Mouse (Mus musculus) intestine, embryonic 15.5 days (tissue): ENCODE data around the gene Sec61a2. TPM values are rescaled to one million over a fixed set of nuclear protein-coding genes. Genes with fewer than 3 reads are reported as not detected.

ENCODE experiments used
- ATAC-seq: fragments of 200-750 bp; cut with Nextera tagmentation; 2 replicates; pipeline ENCODE4 v1.8.0; 2017; ENCODE audit warnings: moderate TSS enrichment, moderate library complexity
- H3K27ac ChIP-seq: fragments of 300-500 bp; sonication (generic); 2 replicates; pipeline ENCODE4 v1.5.1; 2015; ENCODE audit warnings: mild to moderate bottlenecking, inconsistent platforms
- H3K27me3 ChIP-seq: fragments of 300-500 bp; sonication (generic); replicated peaks from 2 replicates; pipeline ENCODE4 v1.6.1; 2015; ENCODE audit warnings: inconsistent platforms
- H3K36me3 ChIP-seq: fragments of 300-500 bp; sonication (generic); 2 replicates; pipeline ENCODE4 v1.6.1; 2015; ENCODE audit warnings: inconsistent platforms
- H3K4me1 ChIP-seq: fragments of 300-500 bp; sonication (generic); replicated peaks from 2 replicates; pipeline ENCODE4 v1.6.1; 2015; ENCODE audit warnings: inconsistent platforms
- H3K4me2 ChIP-seq: fragments of 300-500 bp; sonication (generic); replicated peaks from 2 replicates; pipeline ENCODE4 v1.6.1; 2015; ENCODE audit warnings: mild to moderate bottlenecking, inconsistent platforms
- H3K4me3 ChIP-seq: fragments of 300-500 bp; sonication (generic); replicated peaks from 2 replicates; pipeline ENCODE4 v1.5.1; 2015; ENCODE audit warnings: inconsistent platforms
- H3K9ac ChIP-seq: fragments of 300-500 bp; sonication (generic); 2 replicates; pipeline ENCODE4 v1.6.1; 2015; ENCODE audit warnings: inconsistent platforms
- H3K9me3 ChIP-seq: fragments of 300-500 bp; sonication (generic); 2 replicates; pipeline ENCODE4 v1.6.1; 2016; ENCODE audit warnings: inconsistent platforms
- WGBS: fragments of 180-500 bp; shearing (Covaris S2); methylation state at CpG from one replicate; pipeline ENCODE4 v1.1.7; 2015; 5-methylcytosine and 5-hydroxymethylcytosine counted together
- polyA plus RNA-seq: library from polyadenylated mRNA; unstranded; fragments of >200 nt; fragmentation: Nextera tagmentation; extraction: Ambion mirVana; gene quantifications from 2 replicates; pipeline ENCODE4 v1.2.1, GENCODE M21; 2015

The Sec61a2 gene
- 62.3 and 64.8 TPM in 2 replicates for polyA plus RNA-seq

- H3K9ac ChIP-seq: peak within 1 kb of the TSS; percentile 97
- H3K4me3 ChIP-seq: peak within 1 kb of the TSS; percentile 97
- ATAC-seq: peak; percentile 99
- no peaks in the 10 kb centered on the region for H3K27me3 ChIP-seq
- under 1% methylated on average over 62 of the region's 62 CpGs for WGBS
- peak within 1 kb of the TSS; percentile 87 for H3K27ac ChIP-seq
- H3K4me2 ChIP-seq: peak within 1 kb of the TSS; percentile 64
- H3K4me1 ChIP-seq: no peaks in the 10 kb centered on the region
- H3K9me3 ChIP-seq: no peaks in the 10 kb centered on the region
- H3K36me3 ChIP-seq: peaks cover 13% of the 10 kb centered on the region; the same call in 1 of the 2 replicates
These were observed at the start of gene Sec61a2 for GRCm38 (mm10) chr2:5894843-5895570. Gene Sec61a2 (minus strand): TSS chr2:5895432.

- Histone ChIP-seq H3K9me3 (no peaks in the 10 kb centered on the region), H3K27me3 (no peaks in the 10 kb centered on the region), H3K9ac (0 out of 2 replicates have a peak overlapping the region, but pooled peaks have one; percentile 70), H3K4me3 (peak overlapping the region; percentile 59), H3K27ac (no peak overlapping the region), H3K36me3 (no peaks in the 10 kb centered on the region), H3K4me1 (no peaks in the 10 kb centered on the region), H3K4me2 (peak overlapping the region; percentile 96)
- ATAC-seq: no peak
- 28% methylated on average over 4 of the region's 4 CpGs for WGBS
These were observed 47.8 kb upstream of the Sec61a2 start for GRCm38 (mm10) chr2:5943071-5943470.

DNA sequence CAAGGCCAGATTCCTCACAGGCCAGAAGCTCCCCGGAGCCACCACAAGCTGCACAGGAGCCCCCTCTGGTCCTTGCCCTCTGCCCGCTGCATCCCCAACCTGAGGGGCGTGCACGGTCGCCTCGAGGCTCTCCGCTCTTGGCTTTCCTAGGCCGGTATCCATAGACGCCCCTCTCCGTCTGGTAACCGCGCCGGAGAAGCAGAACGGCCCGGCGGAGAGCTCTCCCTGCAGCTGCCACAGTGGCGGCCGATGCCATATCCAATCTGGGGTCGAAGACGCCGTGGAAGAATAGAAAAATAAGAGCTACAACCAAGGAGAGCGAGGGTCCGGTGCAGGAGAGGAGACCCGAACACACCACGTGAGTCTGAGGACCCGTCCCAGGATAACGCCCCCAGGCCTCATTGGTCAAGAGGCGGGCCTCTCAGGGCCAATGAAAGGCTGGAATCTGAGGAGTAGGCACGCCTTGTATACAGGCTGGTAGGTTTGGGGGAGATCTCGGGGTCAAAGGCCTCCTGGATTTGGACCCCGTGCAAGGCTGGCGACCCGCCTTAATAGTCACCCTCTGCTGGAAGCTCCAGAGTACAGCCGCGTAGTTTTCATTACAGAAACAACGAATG lies 47.3 kb upstream of the Sec61a2 start, which contains the start of gene Dhtkd1:
TSS of gene Dhtkd1 (minus strand) at position 377 of the 617 bp plus-strand sequence.
- Histone ChIP-seq H3K36me3 (no peaks in the 10 kb centered on the region), H3K4me2 (peak within 1 kb of the TSS; percentile 96), H3K27ac (no peak within 1 kb of the TSS), H3K9ac (peak within 1 kb of the TSS; percentile 70), H3K27me3 (no peaks in the 10 kb centered on the region), H3K4me1 (no peaks in the 10 kb centered on the region), H3K9me3 (no peaks in the 10 kb centered on the region), H3K4me3 (peak within 1 kb of the TSS; percentile 59)
- ATAC-seq: peak; percentile 95
- under 1% methylated on average over 36 of the region's 36 CpGs for WGBS

DNA sequence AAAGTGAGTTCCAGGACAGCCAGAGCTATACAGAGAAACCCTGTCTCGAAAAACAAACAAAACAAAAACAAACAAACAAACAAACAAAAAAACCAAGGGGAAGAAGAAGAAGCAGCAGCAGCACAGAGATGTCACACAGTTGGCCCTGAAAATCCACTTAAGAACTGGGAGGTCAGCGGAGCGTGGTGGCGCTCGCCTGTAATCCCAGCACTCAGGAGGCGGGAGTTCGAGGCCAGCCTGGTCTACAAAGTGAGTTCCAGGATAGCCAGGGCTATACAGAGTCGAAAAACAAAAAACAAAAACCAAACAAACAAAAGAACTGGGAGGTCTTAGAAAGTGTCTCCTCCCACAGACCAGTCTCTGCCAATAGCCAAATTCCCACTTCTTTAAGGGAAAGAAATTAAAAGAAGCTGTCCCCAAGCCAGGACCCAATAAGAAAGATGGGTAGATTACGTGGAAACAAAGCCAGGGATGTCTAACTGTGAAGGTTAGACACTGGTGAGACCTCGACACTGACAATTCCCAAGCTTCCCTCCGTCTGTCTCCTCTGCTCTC lies 46.7 kb upstream of the Sec61a2 start:
- H3K36me3 ChIP-seq: no peaks in the 10 kb centered on the region
- no peak; the same call in 1 of the 2 replicates for ATAC-seq
- H3K4me2 ChIP-seq: peak overlapping the region; percentile 96
- 62% methylated on average over 11 of the region's 11 CpGs for WGBS
- no peaks in the 10 kb centered on the region for H3K9me3 ChIP-seq
- H3K27ac ChIP-seq: no peak overlapping the region
- peak overlapping the region; percentile 59 for H3K4me3 ChIP-seq
- H3K27me3 ChIP-seq: no peaks in the 10 kb centered on the region
- H3K4me1 ChIP-seq: no peaks in the 10 kb centered on the region
- H3K9ac ChIP-seq: peak overlapping the region; percentile 70

DNA sequence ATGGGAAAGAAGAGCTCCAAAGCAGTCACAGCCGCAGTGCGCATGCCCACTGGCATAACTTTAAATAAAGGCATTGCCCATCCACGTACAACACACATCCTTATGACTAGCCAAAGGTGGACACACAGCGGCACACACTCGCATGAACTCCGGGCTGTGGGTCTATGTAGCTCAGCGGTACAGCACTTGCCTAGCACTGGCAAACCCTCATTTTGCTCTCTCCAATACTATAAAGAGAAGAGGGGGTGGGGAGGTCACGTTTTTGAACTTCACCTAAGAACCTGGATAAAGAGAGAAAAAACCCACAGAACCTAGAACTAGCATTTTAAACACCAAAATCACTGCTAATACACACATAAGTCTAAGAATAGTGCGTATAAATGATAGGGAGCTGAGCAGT lies 45.7 kb upstream of the Sec61a2 start:
- Histone ChIP-seq H3K27ac (no peak overlapping the region), H3K4me3 (no peak overlapping the region), H3K36me3 (no peaks in the 10 kb centered on the region), H3K27me3 (no peaks in the 10 kb centered on the region), H3K9ac (no peak overlapping the region), H3K4me1 (no peaks in the 10 kb centered on the region), H3K9me3 (no peaks in the 10 kb centered on the region), H3K4me2 (no peak overlapping the region)
- no peak for ATAC-seq
- WGBS: 91% methylated on average over 9 of the region's 9 CpGs

- H3K4me3 ChIP-seq: no peak overlapping the region
- H3K27ac ChIP-seq: no peak overlapping the region
- ATAC-seq: no peak
- 86% methylated on average over 14 of the region's 14 CpGs for WGBS
- no peak overlapping the region for H3K9ac ChIP-seq
- H3K4me2 ChIP-seq: no peak overlapping the region
- H3K9me3 ChIP-seq: no peaks in the 10 kb centered on the region
- H3K4me1 ChIP-seq: no peaks in the 10 kb centered on the region
- no peaks in the 10 kb centered on the region for H3K27me3 ChIP-seq
- no peaks in the 10 kb centered on the region for H3K36me3 ChIP-seq
These were observed 44.7 kb upstream of the Sec61a2 start for GRCm38 (mm10) chr2:5939911-5940310.

GRCm38 (mm10) chr2:5939319-5939718 lies 44.1 kb upstream of the Sec61a2 start:
- ATAC-seq: no peak
- Histone ChIP-seq H3K36me3 (no peaks in the 10 kb centered on the region), H3K4me3 (no peak overlapping the region), H3K4me2 (no peak overlapping the region), H3K9me3 (no peaks in the 10 kb centered on the region), H3K9ac (no peak overlapping the region), H3K4me1 (no peaks in the 10 kb centered on the region), H3K27me3 (no peaks in the 10 kb centered on the region), H3K27ac (no peak overlapping the region)
- 83% methylated on average over 3 of the region's 3 CpGs for WGBS

DNA sequence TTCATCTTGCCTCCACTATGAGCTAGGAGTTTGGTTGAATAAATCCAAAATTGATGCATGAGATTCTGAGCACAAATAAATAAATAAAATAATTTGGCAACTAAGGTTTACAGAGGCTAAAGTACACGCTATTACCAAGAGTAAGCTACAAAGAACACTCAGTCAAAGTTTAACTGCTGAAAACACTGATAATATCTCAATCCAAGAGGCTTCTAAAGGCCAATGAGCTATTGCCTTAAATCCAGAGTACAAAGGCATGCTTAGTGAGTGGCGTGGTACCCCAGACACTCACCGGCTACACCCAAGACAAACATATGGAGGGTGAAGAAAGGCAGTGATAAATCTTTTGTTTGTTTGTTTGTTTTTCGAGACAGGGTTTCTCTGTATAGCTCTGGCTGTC lies 41.3 kb upstream of the Sec61a2 start:
- no peaks in the 10 kb centered on the region for H3K27me3 ChIP-seq
- no peaks in the 10 kb centered on the region for H3K36me3 ChIP-seq
- no peaks in the 10 kb centered on the region for H3K9me3 ChIP-seq
- no peak overlapping the region for H3K4me2 ChIP-seq
- H3K4me3 ChIP-seq: no peak overlapping the region
- WGBS: 66% methylated on average over 4 of the region's 4 CpGs
- ATAC-seq: peak; percentile 20; the same call in 1 of the 2 replicates
- H3K9ac ChIP-seq: no peak overlapping the region
- H3K27ac ChIP-seq: no peak overlapping the region
- H3K4me1 ChIP-seq: no peaks in the 10 kb centered on the region

GRCm38 (mm10) chr2:5936068-5936467 lies 40.8 kb upstream of the Sec61a2 start:
- no peak for ATAC-seq
- no peak overlapping the region for H3K4me3 ChIP-seq
- no peaks in the 10 kb centered on the region for H3K4me1 ChIP-seq
- H3K9ac ChIP-seq: no peak overlapping the region
- no peak overlapping the region for H3K27ac ChIP-seq
- no peaks in the 10 kb centered on the region for H3K36me3 ChIP-seq
- 64% methylated on average over 6 of the region's 6 CpGs for WGBS
- H3K9me3 ChIP-seq: no peaks in the 10 kb centered on the region
- H3K4me2 ChIP-seq: no peak overlapping the region
- H3K27me3 ChIP-seq: no peaks in the 10 kb centered on the region

GRCm38 (mm10) chr2:5934936-5935335 lies 39.7 kb upstream of the Sec61a2 start:
- H3K36me3 ChIP-seq: no peaks in the 10 kb centered on the region
- no peak for ATAC-seq
- H3K27me3 ChIP-seq: no peaks in the 10 kb centered on the region
- no peak overlapping the region for H3K9ac ChIP-seq
- no peak overlapping the region for H3K27ac ChIP-seq
- 88% methylated on average over 3 of the region's 3 CpGs for WGBS
- no peaks in the 10 kb centered on the region; the same call in 1 of the 2 replicates for H3K4me1 ChIP-seq
- H3K9me3 ChIP-seq: no peaks in the 10 kb centered on the region
- no peak overlapping the region for H3K4me2 ChIP-seq
- no peak overlapping the region for H3K4me3 ChIP-seq

DNA sequence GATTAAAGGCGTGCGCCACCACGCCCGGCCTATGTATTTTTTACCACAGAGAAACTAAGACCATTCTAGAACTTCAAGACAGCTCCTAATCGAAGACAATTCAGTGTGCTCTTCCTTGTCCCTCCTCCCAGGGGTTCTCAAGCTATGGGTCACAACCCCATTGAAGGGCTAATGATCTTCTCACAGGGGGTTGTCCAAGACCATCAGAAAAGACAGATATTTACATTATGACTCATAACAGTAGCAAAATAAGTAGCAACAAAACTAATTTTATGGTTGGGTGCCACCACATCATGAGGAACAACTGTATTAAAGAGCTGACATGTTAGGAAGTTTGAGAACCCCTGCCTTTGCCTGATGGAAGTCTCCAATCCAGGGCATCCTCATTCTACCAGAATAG lies 36.7 kb upstream of the Sec61a2 start:
- Histone ChIP-seq H3K36me3 (no peaks in the 10 kb centered on the region), H3K9me3 (no peaks in the 10 kb centered on the region), H3K27me3 (no peaks in the 10 kb centered on the region), H3K4me3 (no peak overlapping the region), H3K27ac (no peak overlapping the region), H3K4me1 (no peaks in the 10 kb centered on the region; the same call in 1 of the 2 replicates), H3K9ac (no peak overlapping the region), H3K4me2 (no peak overlapping the region)
- 92% methylated on average over 5 of the region's 5 CpGs for WGBS
- ATAC-seq: no peak

DNA sequence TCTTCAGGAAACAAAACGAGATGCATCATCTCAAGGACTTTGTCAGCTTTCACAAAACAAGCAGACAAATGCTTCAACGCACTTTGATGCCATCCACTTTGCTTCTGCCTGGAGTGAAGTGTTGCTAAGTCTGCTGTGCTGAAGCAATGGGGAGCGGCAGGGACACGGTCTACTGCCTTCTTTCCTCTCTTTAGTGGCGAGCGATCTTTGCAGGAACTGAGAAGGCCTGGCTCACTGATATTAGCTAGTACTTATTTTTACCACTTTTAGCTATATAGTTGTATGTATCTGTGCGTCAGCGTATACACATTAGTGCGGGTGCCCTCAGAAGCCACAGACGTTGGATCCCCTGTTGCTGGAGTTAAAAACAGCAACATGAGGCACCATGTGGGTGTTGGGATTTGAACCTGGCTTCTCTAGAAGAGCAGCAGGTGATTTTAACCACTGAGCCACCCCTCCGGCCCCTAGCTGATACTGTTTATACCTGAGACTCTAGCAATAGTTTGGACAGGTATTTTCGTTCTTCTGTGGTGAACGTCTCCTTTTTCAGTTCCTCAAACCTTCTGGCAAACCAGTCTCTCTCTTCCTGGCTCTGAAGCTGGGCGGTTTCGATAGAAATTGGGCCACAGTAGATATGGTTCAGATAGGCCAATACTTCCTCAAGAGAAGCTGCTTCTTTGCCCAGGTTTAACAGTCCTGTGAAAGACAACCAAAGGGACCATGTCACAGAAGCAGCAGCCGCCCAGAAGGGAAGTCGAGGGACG lies 35.2 kb upstream of the Sec61a2 start:
- H3K27me3 ChIP-seq: no peaks in the 10 kb centered on the region
- peak; percentile 13; the same call in 1 of the 2 replicates for ATAC-seq
- no peak overlapping the region for H3K4me2 ChIP-seq
- H3K36me3 ChIP-seq: no peaks in the 10 kb centered on the region
- H3K4me1 ChIP-seq: no peaks in the 10 kb centered on the region; the same call in 1 of the 2 replicates
- peak overlapping the region; percentile 6; the same call in 1 of the 2 replicates for H3K27ac ChIP-seq
- H3K9ac ChIP-seq: no peak overlapping the region
- H3K4me3 ChIP-seq: no peak overlapping the region
- no peaks in the 10 kb centered on the region for H3K9me3 ChIP-seq
- 81% methylated on average over 18 of the region's 18 CpGs for WGBS
